Mouse (Mus musculus) erythroblast, embryonic 14.5 days (primary cell): ENCODE data around the gene Ip6k1.

Source experiments
- GATA1 ChIP-seq: IDR thresholded peaks from 2 replicates; pipeline ENCODE4 v1.6.1; 2012; ENCODE audit warnings: low read length, inconsistent platforms, mixed read lengths
- TAL1 ChIP-seq: IDR thresholded peaks from 3 replicates; pipeline ENCODE4 v1.6.1; 2012; ENCODE audit warnings: low read length, inconsistent platforms, mixed read lengths

DNA sequence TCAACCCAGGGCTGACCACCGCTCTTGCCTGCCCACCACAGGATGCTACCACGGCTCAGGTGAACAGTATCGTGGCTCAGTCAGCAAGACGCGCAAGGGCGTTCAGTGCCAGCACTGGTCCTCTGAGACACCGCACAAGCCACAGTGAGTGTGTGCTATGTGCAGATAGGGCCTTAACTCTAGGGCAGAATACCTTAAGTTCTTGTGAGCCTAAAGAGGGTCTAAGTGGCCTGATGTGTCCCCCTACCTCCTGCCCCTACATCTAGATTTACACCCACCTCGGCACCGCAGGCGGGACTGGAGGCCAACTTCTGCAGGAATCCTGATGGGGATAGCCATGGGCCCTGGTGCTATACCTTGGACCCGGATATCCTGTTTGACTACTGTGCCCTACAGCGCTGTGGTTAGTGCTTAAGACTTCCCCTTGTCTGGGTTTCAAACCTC lies 80.7 kb downstream of the Ip6k1 start, which contains the start of gene Rnf123:
- TF ChIP-seq GATA1 (no peak), TAL1 (peak; percentile 39; the same call in 1 of the 3 replicates)
